Mouse (Mus musculus): ENCODE data around the gene Pid1. TPM values are rescaled to one million over a fixed set of nuclear protein-coding genes. Genes with fewer than 3 reads are reported as not detected.

The Pid1 gene
- polyA plus RNA-seq, 2 experiments: 21.1 to 42.9 TPM

GRCm38 (mm10) chr1:84271712-84272200 lies 92.2 kb downstream of the Pid1 start:
- no peaks in the 10 kb centered on the region for H3K9me3 ChIP-seq (ENCODE audit: control insufficient read depth, low read length)
- no peak overlapping the region for H3K9ac ChIP-seq (ENCODE audit: low read depth, low read length, severe bottlenecking)
- DNase-seq (ENCODE audit: low spot score) (no peak), ATAC-seq (ENCODE audit: low FRiP score, low read depth) (no peak)
- H3K4me3 ChIP-seq (replicated peaks; ENCODE audit: low read length): no peak overlapping the region
- TF ChIP-seq POLR2A (IDR thresholded peaks at IDR 0.05; ENCODE audit: borderline replicate concordance, extremely low read depth, insufficient read depth, insufficient read length): no peak
- no peaks in the 10 kb centered on the region for H3K36me3 ChIP-seq (ENCODE audit: control insufficient read depth, insufficient read depth, low read length)
- no peak overlapping the region for H3K4me2 ChIP-seq (replicated peaks; ENCODE audit: low read depth, low read length, severe bottlenecking)
- H3K4me1 ChIP-seq (ENCODE audit: control insufficient read depth, insufficient read depth, low read length): no peaks in the 10 kb centered on the region
- WGBS: 76% methylated on average over 2 of the region's 2 CpGs
- H3K27me3 ChIP-seq (ENCODE audit: control insufficient read depth, insufficient read depth, low read length): no peaks in the 10 kb centered on the region
- no peak overlapping the region for H3K27ac ChIP-seq (replicated peaks; ENCODE audit: low read depth, low read length)

GRCm38 (mm10) chr1:84257656-84258055 lies 106.3 kb downstream of the Pid1 start:
- H3K9me3 ChIP-seq (ENCODE audit: control insufficient read depth, low read length): no peaks in the 10 kb centered on the region
- no peak overlapping the region for H3K9ac ChIP-seq (ENCODE audit: low read depth, low read length, severe bottlenecking)
- DNase-seq (ENCODE audit: low spot score) (no peak), ATAC-seq (ENCODE audit: low FRiP score, low read depth) (no peak)
- TF ChIP-seq POLR2A (IDR thresholded peaks at IDR 0.05; ENCODE audit: borderline replicate concordance, extremely low read depth, insufficient read depth, insufficient read length): no peak
- H3K27me3 ChIP-seq (ENCODE audit: control insufficient read depth, insufficient read depth, low read length): no peaks in the 10 kb centered on the region
- H3K4me2 ChIP-seq (replicated peaks; ENCODE audit: low read depth, low read length, severe bottlenecking): no peak overlapping the region
- H3K4me1 ChIP-seq (ENCODE audit: control insufficient read depth, insufficient read depth, low read length): peaks cover 30% of the 10 kb centered on the region
- H3K36me3 ChIP-seq (ENCODE audit: control insufficient read depth, insufficient read depth, low read length): no peaks in the 10 kb centered on the region
- no peak overlapping the region for H3K27ac ChIP-seq (replicated peaks; ENCODE audit: low read depth, low read length)
- 92% methylated on average over 2 of the region's 2 CpGs for WGBS
- no peak overlapping the region for H3K4me3 ChIP-seq (replicated peaks; ENCODE audit: low read length)

- Histone ChIP-seq H3K4me1 (ENCODE audit: control insufficient read depth, insufficient read depth, low read length) (peaks cover 23% of the 10 kb centered on the region), H3K36me3 (ENCODE audit: control insufficient read depth, insufficient read depth, low read length) (no peaks in the 10 kb centered on the region), H3K4me3 (replicated peaks; ENCODE audit: low read length) (no peak overlapping the region), H3K9ac (ENCODE audit: low read depth, low read length, severe bottlenecking) (no peak overlapping the region), H3K4me2 (replicated peaks; ENCODE audit: low read depth, low read length, severe bottlenecking) (no peak overlapping the region), H3K9me3 (ENCODE audit: control insufficient read depth, low read length) (no peaks in the 10 kb centered on the region), H3K27ac (replicated peaks; ENCODE audit: low read depth, low read length) (no peak overlapping the region), H3K27me3 (ENCODE audit: control insufficient read depth, insufficient read depth, low read length) (no peaks in the 10 kb centered on the region)
- no peak for TF ChIP-seq POLR2A (IDR thresholded peaks at IDR 0.05; ENCODE audit: borderline replicate concordance, extremely low read depth, insufficient read depth, insufficient read length)
- no peak for ATAC-seq (ENCODE audit: low FRiP score, low read depth)
- DNase-seq (ENCODE audit: low spot score): no peak
- 72% methylated on average over 5 of the region's 5 CpGs for WGBS
Measured at GRCm38 (mm10) chr1:84254361-84254760, 109.6 kb downstream of the Pid1 start.

DNA sequence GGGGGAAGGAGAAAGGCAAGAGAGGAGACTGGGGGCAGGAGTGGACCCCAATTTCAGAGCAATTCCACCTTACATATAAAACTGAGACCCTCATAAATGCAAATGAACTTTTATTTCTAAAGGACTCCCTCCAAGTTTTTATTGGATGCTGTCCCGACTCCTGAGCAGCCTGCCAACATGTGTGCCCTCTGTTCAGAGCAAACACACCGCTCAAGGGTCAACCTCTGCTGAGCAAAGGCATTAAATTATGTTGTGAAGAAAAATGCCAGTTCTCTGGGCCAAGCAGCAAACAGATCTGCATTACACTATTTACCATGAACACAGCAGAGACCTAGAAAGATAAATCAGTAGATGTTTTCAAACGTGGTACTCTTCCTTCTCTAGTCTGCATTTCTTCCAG lies 110.1 kb downstream of the Pid1 start:
- peaks cover 23% of the 10 kb centered on the region for H3K4me1 ChIP-seq (ENCODE audit: control insufficient read depth, insufficient read depth, low read length)
- DNase-seq (ENCODE audit: low spot score) (peak; percentile 41), ATAC-seq (ENCODE audit: low FRiP score, low read depth) (no peak)
- no peaks in the 10 kb centered on the region for H3K9me3 ChIP-seq (ENCODE audit: control insufficient read depth, low read length)
- H3K4me3 ChIP-seq (replicated peaks; ENCODE audit: low read length): no peak overlapping the region
- H3K27ac ChIP-seq (replicated peaks; ENCODE audit: low read depth, low read length): no peak overlapping the region
- no peaks in the 10 kb centered on the region for H3K36me3 ChIP-seq (ENCODE audit: control insufficient read depth, insufficient read depth, low read length)
- no peaks in the 10 kb centered on the region for H3K27me3 ChIP-seq (ENCODE audit: control insufficient read depth, insufficient read depth, low read length)
- H3K9ac ChIP-seq (ENCODE audit: low read depth, low read length, severe bottlenecking): no peak overlapping the region
- 15% methylated on average over 3 of the region's 3 CpGs for WGBS
- no peak for TF ChIP-seq POLR2A (IDR thresholded peaks at IDR 0.05; ENCODE audit: borderline replicate concordance, extremely low read depth, insufficient read depth, insufficient read length)
- no peak overlapping the region for H3K4me2 ChIP-seq (replicated peaks; ENCODE audit: low read depth, low read length, severe bottlenecking)

DNA sequence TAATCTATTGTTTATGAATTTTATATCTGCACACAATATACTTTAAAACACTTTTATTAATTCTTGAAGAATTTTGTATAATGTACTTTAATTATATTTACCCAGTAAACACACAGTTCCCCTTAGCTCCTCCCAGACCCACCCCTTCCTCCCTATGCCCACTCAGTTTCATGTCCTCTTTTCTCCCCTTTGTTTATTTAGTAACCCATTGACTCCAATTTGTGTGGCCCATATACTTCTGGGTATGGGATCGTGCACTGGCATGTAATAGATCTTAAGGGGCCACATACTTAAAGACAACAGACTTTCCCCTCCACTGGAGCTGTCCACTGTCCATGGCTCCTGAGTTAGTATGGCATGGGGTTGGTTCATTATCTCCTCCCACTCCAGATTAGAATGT lies 112.8 kb downstream of the Pid1 start:
- Histone ChIP-seq H3K9ac (ENCODE audit: low read depth, low read length, severe bottlenecking) (no peak overlapping the region), H3K9me3 (ENCODE audit: control insufficient read depth, low read length) (no peaks in the 10 kb centered on the region), H3K4me3 (replicated peaks; ENCODE audit: low read length) (no peak overlapping the region), H3K4me2 (replicated peaks; ENCODE audit: low read depth, low read length, severe bottlenecking) (no peak overlapping the region), H3K27ac (replicated peaks; ENCODE audit: low read depth, low read length) (no peak overlapping the region), H3K36me3 (ENCODE audit: control insufficient read depth, insufficient read depth, low read length) (no peaks in the 10 kb centered on the region), H3K4me1 (ENCODE audit: control insufficient read depth, insufficient read depth, low read length) (peaks cover 23% of the 10 kb centered on the region), H3K27me3 (ENCODE audit: control insufficient read depth, insufficient read depth, low read length) (no peaks in the 10 kb centered on the region)
- DNase-seq (ENCODE audit: low spot score) (no peak), ATAC-seq (ENCODE audit: low FRiP score, low read depth) (no peak)
- WGBS: 58% methylated on average over 1 of the region's 1 CpGs
- no peak for TF ChIP-seq POLR2A (IDR thresholded peaks at IDR 0.05; ENCODE audit: borderline replicate concordance, extremely low read depth, insufficient read depth, insufficient read length)

GRCm38 (mm10) chr1:84250770-84251169 lies 113.2 kb downstream of the Pid1 start:
- 72% methylated on average over 1 of the region's 1 CpGs for WGBS
- H3K4me1 ChIP-seq (ENCODE audit: control insufficient read depth, insufficient read depth, low read length): peaks cover 23% of the 10 kb centered on the region
- H3K36me3 ChIP-seq (ENCODE audit: control insufficient read depth, insufficient read depth, low read length): no peaks in the 10 kb centered on the region
- DNase-seq (ENCODE audit: low spot score) (no peak), ATAC-seq (ENCODE audit: low FRiP score, low read depth) (no peak)
- no peak for TF ChIP-seq POLR2A (IDR thresholded peaks at IDR 0.05; ENCODE audit: borderline replicate concordance, extremely low read depth, insufficient read depth, insufficient read length)
- no peaks in the 10 kb centered on the region for H3K27me3 ChIP-seq (ENCODE audit: control insufficient read depth, insufficient read depth, low read length)
- no peaks in the 10 kb centered on the region for H3K9me3 ChIP-seq (ENCODE audit: control insufficient read depth, low read length)
- H3K9ac ChIP-seq (ENCODE audit: low read depth, low read length, severe bottlenecking): no peak overlapping the region
- H3K4me2 ChIP-seq (replicated peaks; ENCODE audit: low read depth, low read length, severe bottlenecking): no peak overlapping the region
- no peak overlapping the region for H3K4me3 ChIP-seq (replicated peaks; ENCODE audit: low read length)
- H3K27ac ChIP-seq (replicated peaks; ENCODE audit: low read depth, low read length): no peak overlapping the region

All from limb, embryonic 14.5 days (tissue).